Mouse (Mus musculus): ENCODE results near the gene Dock2.
A peak's percentile ranks its signal among the peaks of the same experiment; 100 is the strongest.

Dock2 gene

DNA sequence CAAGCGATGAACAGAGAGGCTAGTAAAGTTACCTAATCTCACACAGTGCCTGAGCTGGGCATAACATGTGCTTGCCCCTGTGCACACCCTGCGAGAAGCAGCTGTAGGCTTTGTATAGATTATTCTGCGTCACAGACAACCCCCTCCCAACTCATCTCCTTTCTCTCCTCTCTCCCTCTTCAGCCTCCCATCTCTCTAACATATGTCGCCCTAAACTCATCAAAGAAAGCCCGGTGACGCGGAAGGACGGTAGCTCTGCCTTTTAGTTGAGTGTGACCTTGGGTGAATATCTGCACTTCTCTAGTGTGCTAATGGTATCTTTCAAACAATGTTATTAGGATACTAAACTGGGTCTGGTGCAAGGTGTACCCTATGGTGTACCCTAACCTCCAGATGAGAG, 13.7 kb downstream of the Dock2 start:
- DNase-seq (ENCODE audit: inconsistent age in 2 of 2, low spot score in 1 of 2): no peak

DNA sequence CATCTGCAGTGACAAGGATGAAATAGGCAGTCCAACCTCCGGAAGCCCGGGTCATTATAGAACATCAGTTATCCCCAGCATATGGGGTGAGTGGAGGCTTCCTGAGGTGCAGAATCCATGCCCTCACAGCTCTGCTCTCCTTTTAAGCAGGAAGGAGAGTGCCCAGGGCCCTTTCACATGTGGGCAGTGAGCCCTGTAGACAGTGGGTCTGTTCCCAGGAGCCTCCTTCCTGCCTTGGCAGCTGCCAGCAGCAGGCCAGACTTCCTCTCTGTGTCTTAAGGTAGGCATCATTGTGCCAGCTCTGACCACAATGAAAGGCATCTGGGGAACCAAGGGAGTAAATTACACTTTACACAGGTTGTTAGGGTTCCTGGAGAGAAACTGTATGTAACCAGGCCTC, 14.3 kb downstream of the Dock2 start:
- DNase-seq (ENCODE audit: inconsistent age in 2 of 2, low spot score in 1 of 2): no peak

DNA sequence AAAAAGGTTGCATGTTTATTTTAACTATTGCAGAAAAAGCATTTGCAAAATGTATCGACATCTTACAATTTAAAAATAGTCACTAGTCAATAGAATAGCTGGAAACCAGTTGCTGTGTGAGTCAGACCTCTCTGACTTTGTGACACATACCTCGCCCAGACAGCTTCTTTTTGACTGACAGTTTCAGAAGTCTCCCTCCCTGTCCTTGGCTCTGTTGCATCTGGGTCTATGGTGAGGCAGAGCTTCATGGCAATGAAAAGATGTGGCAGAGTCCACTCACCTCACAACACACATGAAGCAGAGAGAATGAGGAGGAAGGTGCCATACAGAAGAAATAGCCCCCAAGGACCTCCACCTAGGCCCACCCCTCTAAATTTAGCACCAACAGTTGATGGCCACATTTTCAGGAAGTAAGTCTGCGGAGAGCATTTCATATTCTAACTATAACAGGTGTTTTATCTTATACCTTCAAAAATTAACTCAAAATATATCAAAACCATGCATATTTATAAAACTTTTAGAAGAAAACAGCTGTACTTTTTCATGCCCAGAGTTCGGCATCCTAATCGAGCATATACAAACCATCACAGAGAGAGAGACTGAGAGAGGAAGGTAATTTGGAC, 19.8 kb downstream of the Dock2 start:
- DNase-seq (ENCODE audit: inconsistent age in 2 of 2, low spot score in 1 of 2): peak; percentile 16 to 59

DNA sequence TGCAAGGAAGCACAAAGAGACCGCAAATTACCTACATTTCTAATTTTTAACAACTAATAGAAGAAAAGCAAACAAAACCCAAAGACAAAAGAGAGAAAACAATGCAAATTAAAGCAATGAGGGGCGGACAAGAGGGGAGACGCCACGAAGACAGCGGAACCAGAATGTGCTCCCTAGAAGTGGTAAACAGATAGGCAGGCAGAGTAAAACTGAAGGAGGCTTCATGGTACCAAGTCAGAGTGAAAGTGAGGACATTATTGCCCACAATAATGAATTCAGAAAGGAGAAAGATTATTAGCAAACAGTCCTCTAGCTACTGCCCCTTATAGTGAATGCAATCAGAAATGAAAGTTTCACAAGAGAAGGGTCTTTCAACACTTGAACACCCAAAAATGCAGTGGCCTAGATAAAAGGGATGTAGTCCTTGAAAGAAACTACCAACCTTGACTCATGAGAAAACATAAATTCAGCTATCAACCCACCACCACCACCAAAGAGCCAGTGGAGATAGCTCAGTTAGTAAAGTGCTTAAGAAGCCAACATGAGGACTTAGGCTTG, 21.0 kb downstream of the Dock2 start:
- DNase-seq (ENCODE audit: inconsistent age in 2 of 2, low spot score in 1 of 2): no peak

DNA sequence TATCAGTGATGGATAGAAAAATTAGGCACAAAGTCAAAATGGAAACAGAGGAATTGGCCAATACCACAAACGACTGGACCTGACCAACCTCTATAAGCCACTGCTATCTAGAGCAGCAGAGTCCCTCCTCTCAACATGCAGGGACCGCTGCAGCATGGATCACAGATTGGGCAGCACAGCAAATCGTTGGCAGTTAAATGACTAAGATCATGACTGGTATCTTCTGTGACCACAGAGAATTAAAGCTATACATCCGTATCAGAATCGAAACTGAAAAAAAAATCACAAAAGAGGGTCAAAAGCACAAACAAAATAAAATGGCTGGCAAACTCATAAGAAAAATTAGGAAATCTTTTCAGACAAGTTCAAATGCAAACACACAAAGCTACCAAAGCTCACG, 21.6 kb downstream of the Dock2 start:
- no peak for DNase-seq (ENCODE audit: inconsistent age in 2 of 2, low spot score in 1 of 2)

DNA sequence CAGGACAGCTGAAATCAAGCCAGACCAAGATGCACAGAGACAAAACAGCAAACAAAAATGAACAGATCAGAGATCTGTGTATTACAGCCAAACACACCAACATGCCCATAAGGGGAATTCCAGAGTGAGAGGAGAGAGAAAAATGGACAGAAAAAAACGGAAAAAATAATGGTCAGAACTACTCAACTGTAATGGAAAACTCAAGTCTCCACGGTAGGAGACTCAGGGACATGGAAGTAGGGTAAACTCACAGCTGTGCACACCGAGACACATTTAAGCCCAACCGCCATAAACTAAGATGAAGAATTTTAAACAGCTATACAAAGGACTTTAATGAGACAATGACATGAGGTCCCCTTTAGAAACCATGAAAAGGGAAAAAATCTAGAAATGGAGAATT, 24.1 kb downstream of the Dock2 start:
- DNase-seq (ENCODE audit: inconsistent age in 2 of 2, low spot score in 1 of 2): no peak

DNA sequence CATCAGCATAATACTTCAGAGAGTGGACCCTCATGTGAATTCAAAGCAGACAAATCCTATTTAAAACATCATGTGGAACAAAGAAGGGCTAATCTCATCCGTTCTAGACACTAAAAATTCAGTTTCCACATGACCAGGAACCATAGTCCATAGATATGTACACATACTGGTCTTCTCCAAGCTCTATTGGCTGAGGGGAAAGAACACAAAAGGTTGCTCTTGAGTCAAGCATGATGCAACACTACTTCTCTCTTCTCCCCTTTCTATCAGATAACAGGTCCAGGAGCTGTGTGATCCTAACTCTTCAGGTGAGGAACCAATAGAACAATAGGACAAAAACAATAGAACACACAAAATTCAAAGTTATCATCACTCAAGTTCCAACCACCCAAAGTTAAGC, 42.6 kb downstream of the Dock2 start:
- no peak for DNase-seq (ENCODE audit: inconsistent age in 2 of 2, low spot score in 1 of 2)

DNA sequence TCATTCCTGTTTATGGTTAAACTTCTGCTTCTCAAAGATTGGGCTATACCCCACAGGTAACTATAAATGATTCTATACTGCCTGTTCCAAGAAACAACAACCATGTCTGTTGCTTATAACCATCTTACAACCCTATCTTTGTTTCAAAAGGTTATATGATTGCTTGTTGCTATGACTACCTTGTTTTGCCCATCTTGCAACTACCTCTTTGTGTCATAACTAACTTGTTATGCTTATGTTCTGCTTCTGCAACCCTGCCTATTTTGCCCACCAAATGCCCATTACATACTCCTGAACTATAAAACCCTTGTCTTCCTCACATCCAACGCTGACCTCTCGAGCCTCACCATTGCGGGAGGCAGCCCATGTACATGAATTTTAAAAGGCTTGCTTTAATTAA, 43.9 kb downstream of the Dock2 start:
- no peak for DNase-seq (ENCODE audit: inconsistent age in 2 of 2, low spot score in 1 of 2)

DNA sequence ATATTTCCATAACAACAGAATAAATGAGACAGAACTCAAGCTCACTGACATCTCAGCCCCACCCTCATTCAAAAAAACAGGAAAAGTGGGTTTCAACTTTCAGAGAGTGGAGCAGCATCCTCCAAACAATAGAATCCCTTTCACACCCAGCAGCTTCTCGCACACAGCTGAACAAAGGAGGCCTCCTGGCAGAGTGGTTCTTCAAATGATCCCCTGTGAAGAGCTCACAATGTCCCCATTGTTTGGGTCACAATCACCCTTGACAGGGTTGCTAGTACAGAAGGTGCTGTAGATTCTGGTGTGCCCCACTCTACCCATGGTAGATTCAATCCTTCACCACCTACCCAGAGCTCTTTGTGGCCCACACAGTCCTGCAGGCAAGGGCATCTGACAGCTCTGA, 44.7 kb downstream of the Dock2 start:
- no peak for DNase-seq (ENCODE audit: inconsistent age in 2 of 2, low spot score in 1 of 2)

DNA sequence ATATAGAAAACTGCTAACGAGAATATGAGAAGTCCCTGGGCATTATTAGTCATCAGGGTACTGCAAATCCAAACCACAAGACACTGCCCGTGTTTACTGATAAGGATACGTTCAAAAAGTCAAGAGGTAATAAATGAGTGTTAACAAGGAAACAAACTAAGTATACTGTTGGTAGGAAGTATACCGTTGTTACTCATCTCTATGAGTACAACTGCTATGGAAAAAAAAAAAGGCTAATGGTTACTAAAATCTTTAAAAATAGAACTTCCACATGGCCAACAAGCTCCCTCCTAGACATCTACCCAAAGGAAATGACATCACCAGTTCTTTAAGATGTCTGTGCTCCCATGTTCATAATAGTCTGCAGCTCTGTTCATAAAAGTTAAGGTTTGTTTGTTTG, 46.5 kb downstream of the Dock2 start:
- no peak for DNase-seq (ENCODE audit: inconsistent age in 2 of 2, low spot score in 1 of 2)

DNA sequence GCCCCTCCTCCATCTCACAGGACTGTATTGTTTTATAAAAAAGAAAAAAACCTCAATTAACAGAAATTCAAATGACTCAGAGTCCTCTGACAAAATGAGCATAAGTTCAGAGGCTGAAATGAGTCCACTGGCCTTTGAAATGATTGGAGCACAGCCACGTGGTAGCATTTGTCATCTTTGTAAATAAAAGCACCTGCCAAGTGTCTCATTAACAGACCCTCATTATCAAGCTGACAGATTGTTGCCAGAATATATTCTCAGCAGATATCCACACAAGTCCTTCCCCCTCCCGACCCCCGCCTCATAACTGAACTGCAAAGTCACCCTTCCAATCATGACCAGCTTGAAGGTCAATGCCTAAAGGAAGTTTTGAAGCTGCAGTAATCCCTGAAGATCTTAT, 49.7 kb downstream of the Dock2 start:
- DNase-seq (ENCODE audit: inconsistent age in 2 of 2, low spot score in 1 of 2): no peak

DNA sequence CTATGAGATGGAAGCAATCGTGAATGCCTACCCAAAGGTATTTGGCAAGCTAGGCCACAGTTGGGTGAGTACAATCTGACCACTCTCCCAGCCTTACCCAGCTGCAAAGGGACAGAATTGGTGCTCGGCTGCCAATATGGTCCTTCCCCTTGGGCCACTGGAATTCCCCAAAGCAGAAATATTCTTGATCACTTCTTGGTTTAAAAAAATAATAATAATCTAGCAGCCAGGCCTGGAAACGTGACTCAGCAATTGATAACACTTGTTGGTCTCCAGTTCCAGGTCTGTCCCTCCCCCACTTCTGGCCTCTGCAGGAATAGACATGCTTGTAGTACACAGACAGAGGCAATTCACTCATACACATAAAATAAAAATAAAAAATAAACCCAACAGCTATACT, 56.2 kb downstream of the Dock2 start:
- DNase-seq (ENCODE audit: inconsistent age in 2 of 2, low spot score in 1 of 2): no peak

DNA sequence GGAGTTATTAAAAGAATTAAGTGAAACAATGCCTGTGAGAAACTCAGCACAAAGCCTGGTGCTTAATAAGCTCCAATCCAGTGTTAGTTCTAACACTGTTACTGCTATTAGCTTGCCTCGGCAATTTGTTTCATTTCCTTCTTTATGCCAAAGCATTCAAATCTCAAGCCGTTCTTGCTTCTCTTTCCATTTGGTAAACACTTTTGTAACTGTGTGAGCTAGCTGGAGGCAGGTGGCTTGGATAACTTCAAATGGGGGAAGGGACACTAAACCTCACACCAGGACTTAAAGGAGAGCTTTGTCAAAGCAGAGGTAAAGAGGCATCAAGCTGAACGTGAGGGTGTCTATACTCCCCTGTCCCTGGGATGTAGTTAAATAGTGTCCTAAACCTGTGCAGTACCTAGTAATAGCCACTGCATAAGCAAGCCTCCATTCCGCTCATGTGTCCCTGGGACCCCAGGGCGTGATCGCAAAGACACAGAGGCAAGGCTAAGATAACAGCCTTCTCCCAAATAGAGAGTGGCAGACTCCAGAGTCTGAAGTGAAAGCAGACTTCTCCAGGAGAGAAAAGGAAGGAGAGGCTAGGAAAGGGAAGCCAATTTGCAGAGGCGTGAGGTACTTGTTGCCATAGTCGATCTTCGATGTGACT, 56.9 kb downstream of the Dock2 start:
- DNase-seq (ENCODE audit: inconsistent age in 2 of 2, low spot score in 1 of 2): no peak

DNA sequence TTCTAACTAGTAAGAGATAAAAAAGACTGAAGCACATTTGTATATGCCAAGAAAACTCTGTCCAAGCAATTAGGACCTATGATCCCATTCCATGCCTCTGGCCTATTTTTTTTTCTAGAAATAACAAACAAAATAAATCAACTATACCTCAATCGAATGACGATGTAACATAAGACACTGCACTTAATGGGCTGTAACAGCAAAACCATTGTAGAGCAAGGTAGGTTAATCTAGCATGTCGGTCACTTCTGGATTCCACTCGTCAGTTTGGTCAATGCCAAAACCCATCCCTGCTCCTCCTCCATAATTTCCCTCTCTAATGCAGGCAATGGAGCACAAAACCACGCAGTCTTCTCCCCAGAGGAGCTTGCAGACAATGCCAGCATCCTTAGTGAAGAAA, 70.3 kb downstream of the Dock2 start:
- no peak for DNase-seq (ENCODE audit: inconsistent age in 2 of 2, low spot score in 1 of 2)

DNA sequence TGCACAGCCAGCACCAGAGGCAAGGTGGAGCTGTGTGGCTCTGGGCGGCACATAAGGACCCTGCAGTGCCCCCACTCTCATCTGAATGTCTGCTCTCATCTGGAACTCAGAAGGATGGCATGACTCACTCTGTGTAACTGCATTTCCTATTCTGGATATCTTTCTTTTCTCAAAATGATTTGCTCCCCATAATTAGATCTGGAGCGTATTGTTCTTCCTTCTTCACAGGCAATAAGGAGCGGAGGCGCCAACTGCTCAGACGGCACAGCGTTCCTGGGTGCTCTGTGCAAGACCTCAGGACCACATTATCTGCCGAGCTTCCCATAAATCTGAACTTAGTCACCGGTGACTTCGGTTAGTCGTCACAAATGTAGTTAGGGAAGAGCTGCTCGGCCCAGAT, 75.4 kb downstream of the Dock2 start:
- no peak for DNase-seq (ENCODE audit: inconsistent age in 2 of 2, low spot score in 1 of 2)

DNA sequence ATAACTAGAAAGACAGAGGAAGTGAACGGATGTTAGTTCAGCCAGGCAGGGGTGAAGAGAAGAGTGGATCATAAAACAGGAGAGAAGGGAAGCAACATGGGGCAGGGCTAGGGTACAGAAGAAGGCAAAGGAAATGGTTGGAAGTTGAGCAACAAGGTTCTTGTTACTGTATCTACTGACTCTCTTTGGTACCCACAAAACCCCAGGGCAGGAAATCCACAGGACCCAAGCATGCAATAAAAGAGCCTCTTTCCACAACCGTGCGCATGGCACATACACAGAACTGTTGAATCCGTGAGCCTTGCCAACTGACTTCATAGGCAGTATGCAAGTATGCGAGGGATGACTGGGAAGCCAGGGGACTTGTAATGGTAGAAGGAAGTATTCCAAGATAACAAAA, 76.3 kb downstream of the Dock2 start:
- DNase-seq (ENCODE audit: inconsistent age in 2 of 2, low spot score in 1 of 2): no peak

DNA sequence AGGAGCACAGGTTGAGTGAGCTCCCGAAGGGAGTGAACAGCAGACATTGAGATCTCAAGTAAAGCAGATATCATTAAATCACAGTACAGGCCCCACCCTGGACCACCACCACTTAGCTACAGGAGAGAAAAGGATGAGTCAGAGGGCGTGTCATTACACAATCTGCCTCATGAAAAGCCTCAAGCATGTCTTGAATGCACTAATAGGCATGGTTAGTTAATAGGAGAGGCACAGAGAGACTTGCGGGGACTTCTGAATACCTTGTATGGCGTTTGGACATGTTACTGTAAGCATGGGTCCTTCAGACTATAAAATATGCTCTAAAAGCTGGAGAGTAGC, 78.6 kb downstream of the Dock2 start:
- DNase-seq (ENCODE audit: inconsistent age in 2 of 2, low spot score in 1 of 2): no peak

DNA sequence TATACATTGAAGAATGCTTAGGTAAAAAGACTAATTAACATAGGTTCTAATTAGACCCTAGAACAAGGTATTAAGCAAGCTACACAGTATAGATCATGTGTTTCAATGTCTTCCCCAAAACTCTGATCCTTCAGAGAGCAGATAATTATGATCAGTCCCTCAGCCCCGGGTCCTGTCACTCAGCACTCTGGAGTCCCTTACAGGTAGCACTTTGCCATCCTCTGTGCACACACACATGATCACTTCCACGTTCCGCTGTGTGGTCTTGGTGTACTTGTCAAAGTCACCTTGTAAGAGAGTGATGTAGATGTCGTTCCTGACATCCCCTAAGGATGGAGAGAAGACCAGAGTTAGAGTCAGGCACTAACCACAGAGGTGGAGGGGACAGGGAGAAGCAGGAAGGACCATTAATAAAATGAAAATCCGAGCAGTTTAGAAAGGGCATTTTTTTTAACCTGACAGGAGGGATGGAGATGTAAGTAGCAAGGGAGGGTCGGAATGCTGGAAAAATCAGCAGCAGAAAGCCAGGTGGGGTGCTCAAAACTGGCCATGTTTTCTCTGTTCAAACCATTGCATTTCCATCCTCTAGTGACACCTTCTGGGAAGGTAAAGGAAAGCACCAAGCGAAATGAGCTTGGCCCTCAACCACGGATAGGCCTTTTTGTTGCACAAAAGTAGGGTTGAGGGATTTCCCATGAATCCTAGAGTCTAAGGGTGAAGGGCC, 79.1 kb downstream of the Dock2 start:
- no peak for DNase-seq (ENCODE audit: inconsistent age in 2 of 2, low spot score in 1 of 2)

DNA sequence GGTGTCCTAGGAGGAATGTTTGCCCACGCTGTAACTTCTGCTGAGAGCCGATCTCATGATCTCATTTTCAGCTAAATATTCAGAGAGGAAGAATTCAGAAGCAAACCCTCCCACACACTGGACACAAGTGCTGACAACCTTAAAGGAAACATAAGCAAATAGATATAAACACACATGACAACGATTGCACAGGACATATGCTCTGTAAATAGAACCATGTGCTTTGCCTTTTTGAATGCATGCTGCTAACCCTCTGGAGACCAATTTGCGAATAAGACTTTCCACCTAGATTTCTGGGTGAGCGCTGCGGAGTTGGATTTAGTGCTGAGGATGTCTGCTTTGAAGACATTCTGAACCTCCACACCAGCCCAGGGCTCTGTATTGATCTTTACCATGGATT, 79.8 kb downstream of the Dock2 start:
- DNase-seq (ENCODE audit: inconsistent age in 2 of 2, low spot score in 1 of 2): no peak

DNA sequence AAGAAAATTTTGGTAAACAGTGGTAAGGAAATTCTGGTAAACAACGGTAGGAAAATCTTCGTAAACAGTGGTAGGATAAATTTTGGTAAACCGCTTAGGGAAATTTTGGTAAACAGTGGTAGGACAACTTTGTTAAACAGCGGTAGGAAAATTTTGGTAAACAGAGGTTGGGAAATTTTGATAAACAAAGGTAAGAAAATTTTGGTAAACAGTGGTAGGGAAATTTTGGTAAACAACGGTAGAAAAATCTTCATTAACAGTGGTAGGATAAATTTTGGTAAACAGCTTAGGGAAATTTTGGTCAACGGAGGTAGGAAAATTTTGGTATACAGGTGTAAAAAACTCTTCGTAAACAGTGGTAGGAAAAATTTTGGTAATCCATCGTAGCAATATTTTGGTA, 101.9 kb downstream of the Dock2 start:
- no peak for DNase-seq (ENCODE audit: inconsistent age in 2 of 2, low spot score in 1 of 2)

DNA sequence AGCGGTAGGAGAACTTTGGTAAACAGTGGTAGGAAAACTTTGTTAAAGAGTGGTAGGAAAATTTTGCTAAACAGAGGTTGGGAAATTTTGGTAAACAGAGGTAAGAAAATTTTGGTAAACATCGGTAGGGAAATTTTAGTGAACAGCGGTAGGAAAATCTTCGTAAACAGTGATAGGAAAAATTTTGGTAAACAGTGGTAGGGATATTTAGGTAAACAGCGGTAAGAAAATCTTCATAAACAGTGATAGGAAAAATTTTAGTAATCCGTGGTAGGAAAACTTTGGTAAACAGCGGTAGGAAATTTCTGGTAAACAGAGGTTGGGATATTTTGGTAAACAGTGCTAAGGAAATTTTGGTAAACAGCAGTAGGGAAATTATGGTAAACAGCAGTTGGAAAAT, 239.1 kb downstream of the Dock2 start:
- DNase-seq (ENCODE audit: inconsistent age in 2 of 2, low spot score in 1 of 2): no peak

DNA sequence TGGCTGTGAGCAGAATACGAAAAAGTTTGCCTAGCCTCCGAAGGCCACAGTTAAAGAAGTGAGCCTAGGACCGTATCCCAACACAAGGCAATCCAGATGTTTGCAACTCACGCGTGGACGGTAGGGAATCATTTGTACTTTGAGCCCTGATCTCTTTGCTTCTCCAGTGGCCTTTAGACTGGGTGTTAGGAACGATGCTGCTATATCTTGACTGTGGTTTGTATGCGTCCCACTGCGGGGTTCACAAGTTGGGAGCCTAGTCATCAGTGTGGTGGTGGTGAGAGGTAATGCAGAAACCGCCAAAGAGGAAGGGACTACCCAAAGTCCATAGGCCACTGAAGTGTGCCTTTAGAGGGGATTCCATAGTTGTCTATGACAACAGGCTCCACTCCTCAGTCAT, 251.6 kb downstream of the Dock2 start:
- DNase-seq (ENCODE audit: inconsistent age in 2 of 2, low spot score in 1 of 2): no peak

DNA sequence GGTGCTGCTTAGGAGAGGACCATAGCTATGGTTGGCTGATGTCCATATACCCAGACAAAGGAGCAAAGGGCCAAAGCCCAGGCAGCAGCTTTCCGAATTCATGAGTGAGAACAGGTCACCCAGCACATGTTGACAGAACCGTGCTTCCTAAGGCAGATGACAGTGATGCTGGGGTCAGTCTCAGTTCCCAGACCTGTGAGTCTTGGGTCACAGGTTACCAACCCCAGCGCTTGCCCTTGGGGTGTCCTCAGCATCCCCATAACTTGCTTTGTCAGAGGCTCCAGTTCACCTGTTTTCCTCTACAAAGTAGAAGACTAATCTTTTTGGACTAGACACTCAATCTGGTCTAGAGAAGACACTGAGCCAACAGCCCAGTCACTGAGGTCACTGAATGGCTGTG, 252.7 kb downstream of the Dock2 start:
- DNase-seq (ENCODE audit: inconsistent age in 2 of 2, low spot score in 1 of 2): no peak

All from adrenal gland, adult (tissue).